Mouse (Mus musculus) ovary, postnatal 36 days (tissue): ENCODE results near the gene Zfp513.

Source experiments
- DNase-seq: peaks from one replicate; pipeline ENCODE4 v3.0.0; 2022; ENCODE audit warnings: low spot score, mixed read lengths

The Zfp513 gene

GRCm38 (mm10) chr5:31199893-31200292 lies 2.2 kb downstream of the Zfp513 start:
- DNase-seq = no peak

- no peak for DNase-seq
These were observed 2.7 kb downstream of the Zfp513 start for GRCm38 (mm10) chr5:31199321-31199892.

- DNase-seq = no peak
These were observed 3.3 kb downstream of the Zfp513 start for GRCm38 (mm10) chr5:31198616-31199320.

GRCm38 (mm10) chr5:31198170-31198569 lies 3.9 kb downstream of the Zfp513 start:
- no peak for DNase-seq

GRCm38 (mm10) chr5:31197072-31197471 lies 5.0 kb downstream of the Zfp513 start:
- DNase-seq = no peak

- no peak for DNase-seq
These were observed 5.9 kb downstream of the Zfp513 start for GRCm38 (mm10) chr5:31196207-31196606.

- no peak for DNase-seq
These were observed 6.4 kb downstream of the Zfp513 start for GRCm38 (mm10) chr5:31195671-31196070.

- DNase-seq = no peak
These were observed 7.3 kb downstream of the Zfp513 start for GRCm38 (mm10) chr5:31194486-31195485.

- no peak for DNase-seq
These were observed 8.3 kb downstream of the Zfp513 start for GRCm38 (mm10) chr5:31193631-31194281.

- peak; percentile 99 for DNase-seq
These were observed 9.0 kb downstream of the Zfp513 start, which contains the start of the genes Snx17 and Eif2b4 for GRCm38 (mm10) chr5:31192939-31193630. Gene Snx17 (plus strand): TSS chr5:31193227. Gene Eif2b4 (minus strand): TSS chr5:31193430.

GRCm38 (mm10) chr5:31192045-31192938 lies 9.8 kb downstream of the Zfp513 start:
- DNase-seq = no peak

GRCm38 (mm10) chr5:31190201-31190600 lies 11.9 kb downstream of the Zfp513 start:
- no peak for DNase-seq

- no peak for DNase-seq
These were observed 13.8 kb downstream of the Zfp513 start for GRCm38 (mm10) chr5:31188223-31188840.

- no peak for DNase-seq
These were observed 18.4 kb downstream of the Zfp513 start for GRCm38 (mm10) chr5:31183678-31184077.

- DNase-seq = no peak
These were observed 20.8 kb downstream of the Zfp513 start for GRCm38 (mm10) chr5:31181183-31181770.

- peak; percentile 89 for DNase-seq
These were observed 22.1 kb downstream of the Zfp513 start, which contains the start of the genes Gm29609 and Gtf3c2 for GRCm38 (mm10) chr5:31179766-31180630. Gene Gm29609 (minus strand): TSS chr5:31179911. Gene Gtf3c2 (minus strand): TSS chr5:31180144.

GRCm38 (mm10) chr5:31179301-31179765 lies 22.8 kb downstream of the Zfp513 start:
- no peak for DNase-seq

GRCm38 (mm10) chr5:31168630-31169029 lies 33.5 kb downstream of the Zfp513 start:
- DNase-seq = no peak
